Mouse (Mus musculus) cortical plate, adult 2 months (tissue): ENCODE data around the gene Rps26.

ENCODE experiments used
- CTCF ChIP-seq: fragments of 200-500 bp; IDR thresholded peaks from 2 replicates; pipeline ENCODE4 v1.5.1; 2011; ENCODE audit warnings: mild to moderate bottlenecking, control low read depth, low read length; ENCODE audit not compliant: insufficient read depth; ENCODE audit errors: extremely low read depth
- POLR2A ChIP-seq: fragments of 200-500 bp; IDR thresholded peaks from 2 replicates; pipeline ENCODE4 v1.6.1; 2011; ENCODE audit warnings: mild to moderate bottlenecking, low read length, control low read depth; ENCODE audit not compliant: insufficient read depth; ENCODE audit errors: extremely low read depth

DNA sequence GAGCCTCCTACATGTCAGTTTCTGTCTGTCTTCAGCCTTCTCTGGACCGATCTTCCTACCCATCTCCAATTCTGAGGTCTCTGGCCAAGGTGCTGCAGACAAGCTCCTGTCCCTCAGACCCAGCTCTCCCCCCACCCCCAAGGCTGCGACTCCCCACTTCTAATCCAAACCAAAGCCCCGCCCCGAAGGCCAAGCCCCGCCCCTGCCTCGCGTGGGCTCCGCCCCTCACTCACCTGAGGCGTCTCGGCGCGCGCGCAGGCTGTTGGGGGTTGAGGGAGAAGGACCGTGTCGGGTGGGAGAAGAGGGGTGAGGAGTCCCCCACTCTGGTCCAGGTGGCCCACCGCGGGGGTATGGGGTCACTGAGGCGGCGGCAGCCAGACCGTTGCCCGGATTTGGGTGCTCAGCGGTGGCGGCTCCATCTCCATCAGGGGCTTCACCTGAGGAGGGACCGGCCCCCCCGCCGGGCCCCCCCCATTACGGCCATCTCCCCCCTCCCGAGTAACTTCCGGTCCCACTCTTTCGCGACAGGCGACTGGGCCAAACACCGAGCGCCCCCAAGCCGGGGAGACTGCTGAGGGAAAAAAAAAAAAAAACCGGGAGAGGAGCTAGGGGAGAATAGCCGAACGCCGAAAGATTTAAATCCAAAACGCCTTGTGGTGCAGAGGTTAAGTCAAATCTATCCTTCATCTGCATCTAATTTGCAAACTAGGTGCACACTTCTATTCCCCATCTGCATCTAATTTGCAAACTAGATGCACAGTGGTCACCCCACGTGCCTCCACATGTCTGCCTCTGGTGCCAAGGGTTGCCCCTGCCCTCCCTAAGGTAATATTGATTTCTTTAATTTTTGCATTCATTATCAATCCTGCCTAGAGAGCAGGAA is 42.5 kb upstream of the Rps26 start:
- no peak for TF ChIP-seq POLR2A
- TF ChIP-seq CTCF = no peak
